Mouse (Mus musculus) cerebellum, adult 2 months (tissue): ENCODE results near the gene Inhbb. TPM values are rescaled to one million over a fixed set of nuclear protein-coding genes. Genes with fewer than 3 reads are reported as not detected.

ENCODE experiments used
- DNase-seq, 2 experiments: peaks; one replicate each; pipeline ENCODE4 v3.0.0; 2021
- H3K27ac ChIP-seq: fragments of 200-500 bp; 2 replicates; pipeline ENCODE4 v1.5.1; 2012; ENCODE audit warnings: low read length, control low read depth, inconsistent platforms; ENCODE audit not compliant: insufficient read depth
- H3K27me3 ChIP-seq: fragments of 200-500 bp; 2 replicates; pipeline ENCODE4 v1.6.1; 2012; ENCODE audit warnings: inconsistent platforms, mild to moderate bottlenecking, low read length, moderate library complexity; ENCODE audit not compliant: control insufficient read depth, insufficient read depth
- H3K4me1 ChIP-seq: fragments of 200-500 bp; 2 replicates; pipeline ENCODE4 v1.6.1; 2011; ENCODE audit warnings: low read length; ENCODE audit not compliant: control insufficient read depth, insufficient read depth
- H3K4me3 ChIP-seq: fragments of 200-500 bp; replicated peaks from 2 replicates; pipeline ENCODE3; 2011; ENCODE audit warnings: mild to moderate bottlenecking, low read depth, low read length, control low read depth; ENCODE audit not compliant: insufficient read depth
- CTCF ChIP-seq: fragments of 200-500 bp; IDR thresholded peaks from 2 replicates; pipeline ENCODE4 v1.5.1; 2011; ENCODE audit warnings: low read depth, mild to moderate bottlenecking, control low read depth, low read length, moderate library complexity, borderline replicate concordance; ENCODE audit not compliant: insufficient read depth
- POLR2A ChIP-seq: fragments of 200-500 bp; IDR thresholded peaks from 2 replicates; pipeline ENCODE4 v1.6.1; 2011; ENCODE audit warnings: low read length, control low read depth, borderline replicate concordance; ENCODE audit not compliant: insufficient read depth
- WGBS: fragments of 180-500 bp; shearing (Covaris S2); methylation state at CpG from one replicate; pipeline ENCODE4 v1.1.7; 2018; 5-methylcytosine and 5-hydroxymethylcytosine counted together
- polyA plus RNA-seq: library from polyadenylated mRNA; depleted of rRNA; stranded (reverse); fragments of >200 nt; gene quantifications from 2 replicates; pipeline ENCODE4 v1.2.3, GENCODE M21; 2012

Gene Inhbb
- polyA plus RNA-seq, 1 experiment: 6.1 TPM

GRCm38 (mm10) chr1:119451417-119451816, 29.4 kb upstream of the Inhbb start:
- WGBS: 37% methylated on average over 10 of the region's 10 CpGs

GRCm38 (mm10) chr1:119450651-119451345, 28.8 kb upstream of the Inhbb start:
- DNase-seq: no peak
- Histone ChIP-seq H3K27ac (no peak overlapping the region), H3K4me1 (no peaks in the 10 kb centered on the region), H3K4me3 (no peak overlapping the region), H3K27me3 (no peaks in the 10 kb centered on the region)
- 72% methylated on average over 10 of the region's 10 CpGs for WGBS
- TF ChIP-seq POLR2A (no peak), CTCF (no peak)

More at GRCm38 (mm10) chr1:119451417-119451816, 29.4 kb upstream of the Inhbb start:
- no peak overlapping the region for H3K4me3 ChIP-seq
- no peaks in the 10 kb centered on the region for H3K27me3 ChIP-seq
- no peaks in the 10 kb centered on the region for H3K4me1 ChIP-seq
- no peak for DNase-seq
- no peak overlapping the region for H3K27ac ChIP-seq
- no peak for TF ChIP-seq CTCF

- Histone ChIP-seq H3K27ac (no peak overlapping the region), H3K27me3 (no peaks in the 10 kb centered on the region), H3K4me3 (no peak overlapping the region), H3K4me1 (no peaks in the 10 kb centered on the region)
- TF ChIP-seq CTCF (no peak), POLR2A (no peak)
- DNase-seq: no peak
- WGBS: 68% methylated on average over 10 of the region's 10 CpGs
Measured at GRCm38 (mm10) chr1:119446753-119447283, 24.8 kb upstream of the Inhbb start.

DNA sequence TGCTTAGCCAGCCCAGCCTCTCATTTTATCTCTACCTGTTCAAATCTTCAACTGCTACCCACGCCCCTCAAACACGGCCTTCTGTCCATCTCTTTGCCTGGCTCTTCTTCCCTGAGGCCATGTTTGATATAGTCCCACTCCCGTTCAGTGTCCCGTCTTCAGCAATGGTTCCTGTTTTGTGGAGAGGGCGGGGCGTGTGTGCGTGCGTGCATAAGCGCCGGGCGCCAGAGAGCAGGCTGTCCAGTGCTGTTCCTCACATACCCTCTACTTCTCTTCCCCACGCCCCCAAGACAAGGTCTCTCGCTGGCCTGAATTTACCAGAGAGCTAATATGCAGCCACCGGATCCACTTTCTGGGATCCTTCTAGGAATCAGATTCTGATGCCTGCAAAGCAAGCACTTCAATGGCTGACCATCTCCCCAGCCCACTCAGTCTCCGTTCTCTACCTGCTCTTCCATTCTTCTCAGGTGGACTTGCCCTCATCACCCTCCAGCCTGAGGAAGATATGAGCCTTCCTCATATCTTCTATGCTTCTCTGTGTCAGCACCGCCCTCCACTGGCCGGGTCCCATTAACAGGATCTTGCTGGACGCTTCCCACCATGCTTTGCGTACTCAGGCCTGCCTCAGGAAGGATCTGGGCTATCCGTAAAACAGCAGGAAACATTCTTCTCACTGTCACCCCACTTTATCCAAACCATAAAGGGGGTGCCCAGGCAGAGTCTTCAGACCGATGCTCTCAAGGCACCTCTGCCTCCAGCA, 21.7 kb upstream of the Inhbb start:
- Histone ChIP-seq H3K4me3 (no peak overlapping the region), H3K27ac (no peak overlapping the region), H3K27me3 (no peaks in the 10 kb centered on the region), H3K4me1 (no peaks in the 10 kb centered on the region)
- DNase-seq: no peak
- 89% methylated on average over 21 of the region's 21 CpGs for WGBS
- TF ChIP-seq POLR2A (no peak), CTCF (no peak)

GRCm38 (mm10) chr1:119442901-119443300, 20.9 kb upstream of the Inhbb start:
- Histone ChIP-seq H3K4me1 (no peaks in the 10 kb centered on the region), H3K27me3 (no peaks in the 10 kb centered on the region), H3K4me3 (no peak overlapping the region), H3K27ac (no peak overlapping the region)
- WGBS: 95% methylated on average over 9 of the region's 9 CpGs
- no peak for DNase-seq
- TF ChIP-seq CTCF (no peak), POLR2A (no peak)

GRCm38 (mm10) chr1:119438105-119438637, 16.1 kb upstream of the Inhbb start:
- DNase-seq: no peak
- Histone ChIP-seq H3K4me3 (no peak overlapping the region), H3K4me1 (no peaks in the 10 kb centered on the region), H3K27me3 (no peaks in the 10 kb centered on the region), H3K27ac (no peak overlapping the region)
- WGBS: 94% methylated on average over 9 of the region's 9 CpGs
- no peak for TF ChIP-seq CTCF
- TF ChIP-seq POLR2A: no peak

GRCm38 (mm10) chr1:119437401-119437800, 15.4 kb upstream of the Inhbb start:
- H3K4me3 ChIP-seq: no peak overlapping the region
- H3K27ac ChIP-seq: no peak overlapping the region
- no peak for TF ChIP-seq CTCF
- no peak for TF ChIP-seq POLR2A
- H3K4me1 ChIP-seq: no peaks in the 10 kb centered on the region
- 29% methylated on average over 6 of the region's 6 CpGs for WGBS
- DNase-seq: no peak
- H3K27me3 ChIP-seq: no peaks in the 10 kb centered on the region

- no peak overlapping the region for H3K27ac ChIP-seq
- DNase-seq: no peak
- no peaks in the 10 kb centered on the region; the same call in 1 of the 2 replicates for H3K4me1 ChIP-seq
- H3K4me3 ChIP-seq: no peak overlapping the region
- TF ChIP-seq CTCF (no peak), POLR2A (no peak)
- peaks cover 7% of the 10 kb centered on the region; the same call in 1 of the 2 replicates for H3K27me3 ChIP-seq
- 37% methylated on average over 6 of the region's 6 CpGs for WGBS
Measured at GRCm38 (mm10) chr1:119424141-119424860, 2.3 kb upstream of the Inhbb start.
